Mouse (Mus musculus) liver, embryonic 14.5 days (tissue): ENCODE measurements around the gene Fsd2. TPM values are rescaled to one million over a fixed set of nuclear protein-coding genes. Genes with fewer than 3 reads are reported as not detected.

Experiments
- ATAC-seq: fragments of 200-750 bp; cut with Nextera tagmentation; 2 replicates; pipeline ENCODE4 v1.8.0; 2017; ENCODE audit warnings: moderate number of reproducible peaks, mild to moderate bottlenecking, moderate library complexity; ENCODE audit not compliant: insufficient read depth
- DNase-seq, 3 experiments: peaks; one replicate each; pipeline ENCODE4 v3.0.0-alpha.2; 2012 to 2013; ENCODE audit warnings: low read depth in 3 of 3, low spot score in 3 of 3
- H3K27ac ChIP-seq: fragments of 300-500 bp; sonication (generic); 2 replicates; pipeline ENCODE4 v1.5.1; 2014; ENCODE audit warnings: moderate library complexity, mild to moderate bottlenecking, control low read depth, inconsistent platforms
- H3K27me3 ChIP-seq: fragments of 300-500 bp; sonication (generic); 2 replicates; pipeline ENCODE4 v1.6.1; 2014; ENCODE audit warnings: mild to moderate bottlenecking, low read length, moderate library complexity; ENCODE audit not compliant: control insufficient read depth, insufficient read depth
- H3K36me3 ChIP-seq: fragments of 300-500 bp; sonication (generic); replicated peaks from 2 replicates; pipeline ENCODE4 v1.6.1; 2014; ENCODE audit warnings: low read depth; ENCODE audit not compliant: control insufficient read depth, insufficient read depth
- H3K4me1 ChIP-seq, 2 experiments: fragments of 200-500 bp in 1 of 2; fragments of 300-500 bp in 1 of 2; sonication (generic) in 1 of 2; replicated peaks; 2 replicates each; pipeline ENCODE4 v1.6.1; 2012 to 2014; ENCODE audit warnings: antibody characterized with exemption in 1 of 2, inconsistent platforms in 1 of 2, low read length in 1 of 2; ENCODE audit not compliant: control insufficient read depth in 2 of 2, insufficient read depth in 2 of 2
- H3K4me2 ChIP-seq: fragments of 300-500 bp; sonication (generic); 2 replicates; pipeline ENCODE4 v1.6.1; 2014; ENCODE audit warnings: low read depth, mild to moderate bottlenecking, control low read depth, moderate library complexity
- H3K4me3 ChIP-seq, 2 experiments: fragments of 200-500 bp in 1 of 2; fragments of 300-500 bp in 1 of 2; sonication (generic) in 1 of 2; 2 replicates each; pipeline ENCODE4 v1.5.1; 2012 to 2014; ENCODE audit warnings: low read depth in 2 of 2, low read length in 2 of 2, mild to moderate bottlenecking in 2 of 2, control low read depth in 1 of 2, inconsistent platforms in 1 of 2, moderate library complexity in 1 of 2; ENCODE audit not compliant: insufficient read depth in 1 of 2
- H3K9ac ChIP-seq: fragments of 300-500 bp; sonication (generic); replicated peaks from 2 replicates; pipeline ENCODE4 v1.6.1; 2014; ENCODE audit warnings: mild to moderate bottlenecking, control low read depth, moderate library complexity
- H3K9me3 ChIP-seq: fragments of 300-500 bp; sonication (generic); 2 replicates; pipeline ENCODE4 v1.6.1; 2016; ENCODE audit warnings: low read length, mixed read lengths; ENCODE audit not compliant: control insufficient read depth
- CTCF ChIP-seq: IDR thresholded peaks from 2 replicates; pipeline ENCODE4 v1.5.1; 2016; ENCODE audit warnings: antibody characterized with exemption, low read depth, control low read depth
- EP300 ChIP-seq: IDR thresholded peaks from 2 replicates; pipeline ENCODE4 v1.6.1; 2016; ENCODE audit warnings: antibody characterized with exemption, low read depth
- WGBS: fragments of 180-500 bp; shearing (Covaris S2); extraction: QIAGEN DNeasy Blood & Tissue Kit; methylation state at CpG from one replicate; pipeline ENCODE4 v1.1.7; 2014; ENCODE audit not compliant: insufficient replicate concordance; 5-methylcytosine and 5-hydroxymethylcytosine counted together
- polyA plus RNA-seq, 2 experiments: library from polyadenylated mRNA; depleted of rRNA in 1 of 2; stranded (reverse) in 1 of 2; unstranded in 1 of 2; fragments of >200 nt; fragmentation: Nextera tagmentation in 1 of 2; extraction: Ambion mirVana in 1 of 2; gene quantifications; 2 replicates each; pipeline versions ENCODE4 v1.2.1 to v1.2.3; 2012 to 2014

Fsd2 gene
- polyA plus RNA-seq, 2 experiments: 0.08 to 0.19 TPM

DNA sequence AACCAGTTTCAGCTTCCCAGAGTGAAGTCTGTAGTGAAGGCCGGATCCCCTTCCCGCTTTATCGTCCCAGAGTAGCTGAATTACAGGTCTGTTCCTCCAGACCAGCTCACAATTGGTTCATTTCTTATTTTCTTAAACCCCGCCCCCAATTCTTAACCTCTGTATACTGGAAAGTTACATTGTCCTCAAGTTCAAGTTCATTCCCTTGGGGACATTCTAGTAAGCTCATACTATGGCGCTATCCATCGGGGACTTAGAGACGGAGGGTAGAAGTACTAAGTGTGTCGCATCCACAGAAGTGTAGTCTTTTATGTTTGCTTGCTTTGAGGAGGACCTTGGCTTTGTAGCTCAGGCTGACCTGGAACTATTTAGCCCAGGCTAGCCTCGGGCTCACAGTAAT is 7.1 kb upstream of the Fsd2 start:
- ATAC-seq: no peak
- DNase-seq: no peak
- H3K27ac ChIP-seq: peak overlapping the region; percentile 85

DNA sequence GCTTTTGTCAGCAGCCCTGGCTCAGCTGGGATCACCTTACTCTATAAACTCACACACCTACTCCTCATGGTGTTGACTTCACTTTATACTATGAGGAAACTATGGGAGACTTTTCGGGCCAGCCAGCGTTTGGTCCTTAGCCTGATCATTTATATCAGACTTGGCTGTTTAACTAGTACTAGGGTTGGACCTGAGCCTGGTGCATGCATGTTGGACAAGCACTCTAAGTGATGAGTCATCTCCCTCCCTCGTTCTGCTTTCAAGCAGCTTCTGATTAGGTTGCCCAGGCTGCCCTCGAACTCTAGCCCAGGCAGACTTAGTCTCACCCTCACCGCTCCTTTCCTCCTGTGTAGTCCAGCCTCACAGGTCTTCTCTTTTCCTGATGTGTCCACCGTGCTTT is 6.7 kb upstream of the Fsd2 start:
- peak overlapping the region; percentile 85 for H3K27ac ChIP-seq
- peaks cover 16% of the 10 kb centered on the region for H3K36me3 ChIP-seq
- 52% methylated on average over 6 of the region's 6 CpGs for WGBS
- H3K9me3 ChIP-seq: no peaks in the 10 kb centered on the region
- ATAC-seq (no peak), DNase-seq (peak; percentile 58 to 63 (median 59))
- H3K4me1 ChIP-seq: peaks cover 13 to 16% of the 10 kb centered on the region in 2 experiments
- peak overlapping the region; percentile 89 for H3K4me2 ChIP-seq
- no peak for TF ChIP-seq CTCF
- TF ChIP-seq EP300: no peak
- peak overlapping the region; percentile 5 to 67 for H3K4me3 ChIP-seq
- H3K27me3 ChIP-seq: no peaks in the 10 kb centered on the region
- H3K9ac ChIP-seq: peak overlapping the region; percentile 65

More for the DNA sequence above, 7.1 kb upstream of the Fsd2 start:
- Histone ChIP-seq H3K9me3 (no peaks in the 10 kb centered on the region), H3K4me2 (peak overlapping the region; percentile 89), H3K4me1 (peaks cover 13 to 20% of the 10 kb centered on the region in 2 experiments), H3K27me3 (no peaks in the 10 kb centered on the region), H3K36me3 (peaks cover 18% of the 10 kb centered on the region), H3K4me3 (peak overlapping the region in 1 of 2 experiments; percentile 5; a peak in 1 of 4 replicates), H3K9ac (no peak overlapping the region)
- WGBS: 84% methylated on average over 9 of the region's 9 CpGs
- TF ChIP-seq EP300: no peak
- no peak for TF ChIP-seq CTCF

DNA sequence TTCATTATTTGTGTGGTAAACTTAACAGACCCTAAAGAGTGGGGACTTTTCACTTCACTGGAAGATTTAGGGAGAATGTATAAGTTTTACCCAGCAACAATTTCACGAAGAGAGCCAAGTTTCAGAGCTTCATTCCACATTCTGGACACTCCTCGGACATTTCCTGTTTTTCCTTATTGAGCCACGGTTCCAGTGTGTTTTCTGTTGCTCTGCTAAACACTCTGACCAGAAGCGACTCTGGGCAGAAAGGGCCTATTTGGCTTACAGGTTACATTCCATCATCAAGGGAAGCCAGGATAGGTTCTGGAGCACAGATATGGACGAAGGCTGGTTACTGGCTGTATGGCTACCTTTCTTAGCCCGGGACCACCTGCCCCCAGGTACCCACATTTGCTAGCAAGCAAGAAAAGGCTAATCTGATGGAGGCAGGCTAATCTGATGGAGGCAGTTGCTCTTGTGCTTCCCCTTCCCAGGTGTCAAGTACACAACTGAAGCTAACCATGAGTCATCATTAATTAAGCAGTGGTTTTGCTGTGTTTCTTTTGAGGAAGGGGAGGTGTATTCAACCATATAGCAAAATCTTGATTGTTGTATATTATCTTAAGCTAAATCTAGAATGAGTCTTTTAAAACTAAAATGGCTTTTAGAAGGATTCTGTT is 6.0 kb upstream of the Fsd2 start:
- peak overlapping the region; percentile 65 for H3K9ac ChIP-seq
- ATAC-seq: no peak

DNA sequence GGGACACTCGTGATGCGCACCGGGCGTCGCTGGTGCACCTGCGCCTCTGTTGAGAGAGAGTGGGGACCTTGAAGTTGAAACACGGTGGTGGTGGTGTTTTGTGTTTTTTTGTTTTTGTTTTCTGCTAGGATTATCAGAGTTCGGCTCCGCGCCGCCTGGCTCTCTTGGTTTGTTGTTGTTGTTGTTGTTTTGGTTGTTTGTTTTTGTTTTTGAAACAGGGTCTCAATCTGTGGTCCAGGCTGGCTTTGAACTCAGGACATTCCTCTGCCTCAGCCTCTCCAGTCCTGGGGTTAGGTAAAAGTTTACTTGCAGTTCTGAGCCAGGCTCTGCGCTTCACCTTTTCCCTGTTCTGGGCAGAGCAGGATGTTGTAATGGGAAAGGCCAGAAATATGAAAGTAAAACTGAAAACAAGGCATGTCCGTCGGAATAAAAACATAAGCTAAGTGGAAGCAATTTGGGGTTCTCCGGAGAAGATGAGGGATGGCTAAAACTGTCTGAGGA is 5.2 kb upstream of the Fsd2 start:
- WGBS: 10% methylated on average over 15 of the region's 15 CpGs

More for the DNA sequence above, 6.0 kb upstream of the Fsd2 start:
- peaks cover 13 to 14% of the 10 kb centered on the region in 2 experiments for H3K4me1 ChIP-seq
- WGBS: 38% methylated on average over 6 of the region's 6 CpGs
- peaks cover 9% of the 10 kb centered on the region for H3K36me3 ChIP-seq
- TF ChIP-seq CTCF: no peak
- no peak for TF ChIP-seq EP300
- H3K27ac ChIP-seq: peak overlapping the region; percentile 85
- H3K9me3 ChIP-seq: no peaks in the 10 kb centered on the region
- H3K4me3 ChIP-seq: peak overlapping the region; percentile 67 to 80
- H3K4me2 ChIP-seq: peak overlapping the region; percentile 89
- H3K27me3 ChIP-seq: no peaks in the 10 kb centered on the region
- peak in 1 of 3 experiments; percentile 14 for DNase-seq

DNA sequence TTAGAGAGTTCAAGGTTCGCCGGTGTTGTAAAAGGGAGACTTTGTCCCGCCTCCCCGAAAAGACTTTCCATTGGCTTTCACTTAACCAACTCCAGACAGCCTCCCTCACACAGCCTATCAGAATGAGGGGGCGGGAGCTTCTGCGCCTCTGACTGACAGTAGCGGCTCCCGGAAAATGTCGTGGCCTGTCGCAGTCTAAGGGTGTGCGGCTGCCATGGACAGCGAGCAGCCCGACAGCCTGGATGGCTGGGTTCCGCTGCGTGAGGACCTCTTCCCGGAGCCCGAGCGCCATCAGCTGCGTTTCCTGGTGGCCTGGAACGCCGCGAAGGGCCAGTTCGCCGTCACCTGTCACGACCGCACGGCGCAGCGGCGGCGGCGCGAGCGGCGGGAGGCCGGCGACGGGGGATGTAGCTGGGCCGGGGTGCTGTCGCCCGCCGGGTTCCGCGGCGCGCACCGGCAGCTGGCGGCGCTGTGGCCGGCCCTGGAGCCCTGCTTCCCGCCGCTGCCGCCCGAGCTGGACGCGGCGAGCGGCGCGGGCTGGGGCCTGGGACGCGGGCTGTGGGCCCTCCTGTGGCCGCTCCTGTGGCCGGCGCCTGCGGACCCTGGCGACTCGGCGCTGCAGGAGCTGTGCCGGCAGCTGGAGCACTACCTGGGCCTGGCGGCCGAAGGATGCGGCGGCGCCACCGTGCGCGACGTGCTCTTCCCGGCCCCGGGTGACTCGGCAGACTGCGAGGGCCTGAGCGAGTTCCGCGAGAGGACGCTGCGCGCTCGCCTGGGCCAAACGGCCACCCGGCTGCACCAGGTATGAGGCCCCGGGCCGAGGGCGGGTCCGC is 4.6 kb upstream of the Fsd2 start, which contains the start of gene Whamm:
TSS of gene Whamm (plus strand) at position 159 of the 833 bp plus-strand sequence.
- Histone ChIP-seq H3K4me2 (peak within 1 kb of the TSS; percentile 89), H3K4me1 (peaks cover 13 to 14% of the 10 kb centered on the region in 2 experiments), H3K4me3 (peak within 1 kb of the TSS; percentile 67 to 80), H3K36me3 (peaks cover 9% of the 10 kb centered on the region), H3K9me3 (no peaks in the 10 kb centered on the region), H3K9ac (peak within 1 kb of the TSS; percentile 65), H3K27me3 (no peaks in the 10 kb centered on the region), H3K27ac (peak within 1 kb of the TSS; percentile 85)
- TF ChIP-seq EP300 (no peak), CTCF (peak; percentile 48)
- ATAC-seq (peak; percentile 97), DNase-seq (peak; percentile 93 to 95 (median 93))
- WGBS: under 1% methylated on average over 79 of the region's 96 CpGs

More for the DNA sequence above, 5.2 kb upstream of the Fsd2 start:
- peaks cover 9% of the 10 kb centered on the region for H3K36me3 ChIP-seq
- ATAC-seq: no peak
- peak overlapping the region; percentile 65 for H3K9ac ChIP-seq
- DNase-seq: peak in 1 of 3 experiments; percentile 19
- TF ChIP-seq CTCF (no peak), EP300 (no peak)
- peaks cover 13 to 14% of the 10 kb centered on the region in 2 experiments for H3K4me1 ChIP-seq
- no peaks in the 10 kb centered on the region for H3K27me3 ChIP-seq
- peak overlapping the region; percentile 85 for H3K27ac ChIP-seq
- peak overlapping the region; percentile 67 to 80 for H3K4me3 ChIP-seq
- H3K9me3 ChIP-seq: no peaks in the 10 kb centered on the region
- H3K4me2 ChIP-seq: peak overlapping the region; percentile 89
